Comparison of ENCODE assay signal across 8 mouse cellular contexts in genomic region chr5:31055216-31056140, GRCm38 (mm10). TPM values are rescaled to one million over a fixed set of nuclear protein-coding genes. Genes with fewer than 3 reads are reported as not detected.
DNase-seq lines count a peak whose midpoint lies in the region; ATAC-seq and TF ChIP-seq lines count a peak whose summit lies in the region.

No protein-coding gene starts in this region.

- no peak for TF ChIP-seq CTCF in gastrocnemius, adult 2 months (IDR thresholded peaks at IDR 0.05)
- TF ChIP-seq CTCF in E14TG2a.4 (conservative IDR thresholded peaks at IDR 0.05; ENCODE audit: low read length): no peak
- TF ChIP-seq CTCF in olfactory bulb, adult 2 months (IDR thresholded peaks at IDR 0.05; ENCODE audit: insufficient read depth, low read depth, low read length): no peak

- peak; percentile 0; the same call in 1 of the 2 replicates for ATAC-seq in forebrain, embryonic 13.5 days
- peak; percentile 18 for ATAC-seq in limb, embryonic 15.5 days (ENCODE audit: insufficient number of reproducible peaks, low FRiP score, low TSS enrichment, low read depth)

- H3K4me1 ChIP-seq in E14TG2a.4 (replicated peaks; ENCODE audit: low read depth, low read length): peaks cover 50% of the 10 kb centered on the region
- peaks cover 17% of the 10 kb centered on the region for H3K4me1 ChIP-seq in forebrain, embryonic 13.5 days
- peaks cover 19% of the 10 kb centered on the region for H3K4me1 ChIP-seq in limb, embryonic 15.5 days
- peaks cover 5% of the 10 kb centered on the region for H3K4me1 ChIP-seq in olfactory bulb, adult 2 months (ENCODE audit: control insufficient read depth, insufficient read depth, low read length)

- H3K9me3 ChIP-seq in E14TG2a.4 (ENCODE audit: low read length): no peaks in the 10 kb centered on the region
- no peaks in the 10 kb centered on the region for H3K9me3 ChIP-seq in forebrain, embryonic 13.5 days (replicated peaks)
- H3K9me3 ChIP-seq in limb, embryonic 15.5 days: no peaks in the 10 kb centered on the region

- WGBS in forebrain, embryonic 13.5 days: 25% methylated on average over 19 of the region's 19 CpGs
- 14% methylated on average over 19 of the region's 19 CpGs for WGBS in limb, embryonic 15.5 days
- 43% methylated on average over 19 of the region's 19 CpGs for WGBS in olfactory bulb, adult 2 months

- peak overlapping the region; percentile 83 for H3K9ac ChIP-seq in forebrain, embryonic 13.5 days
- H3K9ac ChIP-seq in limb, embryonic 15.5 days: peak overlapping the region; percentile 69

- TF ChIP-seq POLR2A in olfactory bulb, adult 2 months (IDR thresholded peaks at IDR 0.05; ENCODE audit: insufficient read depth, low read depth, low read length): no peak

- peaks cover 63% of the 10 kb centered on the region for H3K36me3 ChIP-seq in E14TG2a.4 (ENCODE audit: insufficient read depth, low read length)
- H3K36me3 ChIP-seq in forebrain, embryonic 13.5 days (ENCODE audit: poor library complexity, severe bottlenecking): peaks cover 48% of the 10 kb centered on the region
- peaks cover 40% of the 10 kb centered on the region for H3K36me3 ChIP-seq in limb, embryonic 15.5 days

- intact Hi-C loops in gastrocnemius, adult 2 months (cut with DNase I): no loop called here
- intact Hi-C loops in gastrocnemius, postnatal 36 days (cut with DNase I): loop anchor here (5.0 kb wide), 1 partner anchor 52 kb away; the partner anchor contains the start of genes Dnajc5g and Slc30a3

- H3K4me3 ChIP-seq in gastrocnemius, adult 2 months: peak overlapping the region; percentile 88
- peak overlapping the region; percentile 99 for H3K4me3 ChIP-seq in E14TG2a.4 (replicated peaks; ENCODE audit: low read length)
- H3K4me3 ChIP-seq in forebrain, embryonic 13.5 days: peak overlapping the region; percentile 54
- peak overlapping the region; percentile 70 for H3K4me3 ChIP-seq in limb, embryonic 15.5 days
- H3K4me3 ChIP-seq in olfactory bulb, adult 2 months (ENCODE audit: insufficient read depth, low read depth, low read length): peak overlapping the region; percentile 83

- no peaks in the 10 kb centered on the region for H3K27me3 ChIP-seq in E14TG2a.4 (ENCODE audit: insufficient read depth, low read length)
- H3K27me3 ChIP-seq in forebrain, embryonic 13.5 days: no peaks in the 10 kb centered on the region
- no peaks in the 10 kb centered on the region for H3K27me3 ChIP-seq in limb, embryonic 15.5 days

- no peak for DNase-seq in gastrocnemius, adult 2 months
- DNase-seq in gastrocnemius, postnatal 36 days: no peak
- DNase-seq in urinary bladder, postnatal 10 days (ENCODE audit: low spot score): no peak
- DNase-seq in layer of hippocampus, postnatal 14 days (ENCODE audit: low spot score in 2 of 2): no peak

- H3K27ac ChIP-seq in gastrocnemius, adult 2 months: peak overlapping the region; percentile 90
- H3K27ac ChIP-seq in forebrain, embryonic 13.5 days: peak overlapping the region; percentile 44; the same call in 1 of the 2 replicates
- H3K27ac ChIP-seq in limb, embryonic 15.5 days: peak overlapping the region; percentile 88
- H3K27ac ChIP-seq in olfactory bulb, adult 2 months (ENCODE audit: insufficient read depth, low read depth, low read length): no peak overlapping the region

- peak overlapping the region; percentile 85 for H3K4me2 ChIP-seq in forebrain, embryonic 13.5 days
- H3K4me2 ChIP-seq in limb, embryonic 15.5 days: peak overlapping the region; percentile 82

RNA-seq across cellular contexts. Expression of gene Cad, which starts 0.9 kb away (rescaled TPM):
- 10 to 100 TPM; 25.5 to 28.6 TPM for total RNA-seq in gastrocnemius, adult 2 months (2021)
- total RNA-seq in gastrocnemius, postnatal 36 days (2021): 10 to 100 TPM; 21.3 to 21.7 TPM
- 24.2 and 28.6 TPM in 2 replicates for polyA plus RNA-seq in forebrain, embryonic 13.5 days (2015; fragmentation: Nextera tagmentation; extraction: Ambion mirVana)
- 25.1 and 26.3 TPM in 2 replicates for polyA plus RNA-seq in limb, embryonic 15.5 days (2015; fragmentation: Nextera tagmentation; extraction: Ambion mirVana)
- polyA plus RNA-seq in olfactory bulb, adult 2 months (2012; ENCODE audit: insufficient read depth, insufficient read length, low replicate concordance, missing spikeins): not detected in 2 replicates
- 10 to 100 TPM; 15.6 to 17.5 TPM for total RNA-seq in layer of hippocampus, postnatal 14 days (2021)

RNA-seq across cellular contexts. Expression of gene Slc5a6, which starts 6.8 kb away (rescaled TPM):
- 1 to 10 TPM; 5.6 to 6.0 TPM for total RNA-seq in gastrocnemius, adult 2 months (2021)
- 1 to 10 TPM; 2.5 to 3.8 TPM for total RNA-seq in gastrocnemius, postnatal 36 days (2021)
- polyA plus RNA-seq in forebrain, embryonic 13.5 days (2015; fragmentation: Nextera tagmentation; extraction: Ambion mirVana): 10.9 and 11.5 TPM in 2 replicates
- 10.9 and 14.6 TPM in 2 replicates for polyA plus RNA-seq in limb, embryonic 15.5 days (2015; fragmentation: Nextera tagmentation; extraction: Ambion mirVana)
- polyA plus RNA-seq in olfactory bulb, adult 2 months (2012; ENCODE audit: insufficient read depth, insufficient read length, low replicate concordance, missing spikeins): not detected in 2 replicates
- 10 to 100 TPM; 12.4 to 13.3 TPM for total RNA-seq in layer of hippocampus, postnatal 14 days (2021)

RNA-seq across cellular contexts. Expression of gene Atraid, which starts 7.4 kb away (rescaled TPM):
- total RNA-seq in gastrocnemius, adult 2 months (2021): 10 to 100 TPM; 40.9 to 41.6 TPM
- total RNA-seq in gastrocnemius, postnatal 36 days (2021): 10 to 100 TPM; 42.4 to 43.6 TPM
- 124 and 130 TPM in 2 replicates for polyA plus RNA-seq in forebrain, embryonic 13.5 days (2015; fragmentation: Nextera tagmentation; extraction: Ambion mirVana)
- 179 and 184 TPM in 2 replicates for polyA plus RNA-seq in limb, embryonic 15.5 days (2015; fragmentation: Nextera tagmentation; extraction: Ambion mirVana)
- polyA plus RNA-seq in olfactory bulb, adult 2 months (2012; ENCODE audit: insufficient read depth, insufficient read length, low replicate concordance, missing spikeins): not detected in 2 replicates
- total RNA-seq in layer of hippocampus, postnatal 14 days (2021): 10 to 100 TPM; 73.9 to 86.6 TPM

RNA-seq across cellular contexts. Expression of gene Dnajc5g, which starts 50.6 kb away (rescaled TPM):
- total RNA-seq in gastrocnemius, adult 2 months (2021): not detected
- not detected for total RNA-seq in gastrocnemius, postnatal 36 days (2021)
- not detected in 2 replicates for polyA plus RNA-seq in forebrain, embryonic 13.5 days (2015; fragmentation: Nextera tagmentation; extraction: Ambion mirVana)
- polyA plus RNA-seq in limb, embryonic 15.5 days (2015; fragmentation: Nextera tagmentation; extraction: Ambion mirVana): not detected in 2 replicates
- polyA plus RNA-seq in olfactory bulb, adult 2 months (2012; ENCODE audit: insufficient read depth, insufficient read length, low replicate concordance, missing spikeins): not detected in 2 replicates
- not detected for total RNA-seq in layer of hippocampus, postnatal 14 days (2021)

RNA-seq across cellular contexts. Expression of gene Slc30a3, which starts 52.6 kb away (rescaled TPM):
- total RNA-seq in gastrocnemius, adult 2 months (2021): not detected
- total RNA-seq in gastrocnemius, postnatal 36 days (2021): not detected
- 1.7 and 1.8 TPM in 2 replicates for polyA plus RNA-seq in forebrain, embryonic 13.5 days (2015; fragmentation: Nextera tagmentation; extraction: Ambion mirVana)
- polyA plus RNA-seq in limb, embryonic 15.5 days (2015; fragmentation: Nextera tagmentation; extraction: Ambion mirVana): 0.50 and 0.66 TPM in 2 replicates
- polyA plus RNA-seq in olfactory bulb, adult 2 months (2012; ENCODE audit: insufficient read depth, insufficient read length, low replicate concordance, missing spikeins): not detected in 2 replicates
- 10 to 100 TPM; 56.9 to 61.1 TPM for total RNA-seq in layer of hippocampus, postnatal 14 days (2021)
